Mouse (Mus musculus) ES-E14 (cell line): ENCODE measurements around the gene Arhgap24.

Source experiments
- ZC3H11A ChIP-seq: IDR thresholded peaks from 2 replicates; pipeline ENCODE4 v1.6.1; 2012; ENCODE audit warnings: low read depth, mild to moderate bottlenecking, inconsistent platforms, low read length, borderline replicate concordance
- ZNF384 ChIP-seq: IDR thresholded peaks from 2 replicates; pipeline ENCODE4 v1.6.1; 2012; ENCODE audit warnings: low read depth, low read length, inconsistent platforms

DNA sequence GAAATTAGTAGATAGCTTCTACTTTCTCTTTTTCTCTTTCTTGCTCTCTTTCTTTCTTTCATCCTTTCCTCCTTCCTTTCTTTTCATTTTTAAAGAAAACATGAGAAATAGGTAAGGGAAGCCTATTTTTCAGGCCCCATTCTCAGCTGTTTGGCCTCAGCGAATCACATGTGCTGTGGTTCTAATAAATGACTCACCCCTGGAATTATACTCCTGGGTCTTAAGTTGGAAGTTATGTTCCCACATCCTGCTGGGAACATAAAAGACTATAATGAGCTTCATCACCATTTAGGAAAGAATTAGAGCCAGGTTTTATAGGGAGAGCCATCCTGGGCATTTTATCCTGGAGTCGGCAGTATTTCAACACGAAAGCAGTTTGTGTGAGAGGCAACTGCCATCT, 12.9 kb upstream of the Arhgap24 start:
- no peak for TF ChIP-seq ZC3H11A
- TF ChIP-seq ZNF384: no peak
